Mouse (Mus musculus) liver, postnatal 0 days (tissue): Measurements from ENCODE around the gene Ankrd13a.

Experiments used
- CTCF ChIP-seq: sonication (generic); IDR thresholded peaks from 2 replicates; pipeline ENCODE4 v1.5.1; 2016; ENCODE audit warnings: antibody characterized with exemption, low read depth
- EP300 ChIP-seq: IDR thresholded peaks from 2 replicates; pipeline ENCODE4 v1.6.1; 2016; ENCODE audit warnings: antibody characterized with exemption, low read depth, mild to moderate bottlenecking

- TF ChIP-seq CTCF (peak; percentile 62), EP300 (no peak)
Measured at GRCm38 (mm10) chr5:114804958-114805357, 30.5 kb downstream of the Ankrd13a start.
